Mouse (Mus musculus) heart, embryonic 11.5 days (tissue): ENCODE measurements around the gene Spc24. TPM values are rescaled to one million over a fixed set of nuclear protein-coding genes. Genes with fewer than 3 reads are reported as not detected.
"Not testable (repeated sequence)": the region's sequence is repeated elsewhere in the genome, so short reads cannot be mapped to it uniquely, and the experiment has no call there.

Source experiments
- ATAC-seq: fragments of 200-750 bp; cut with Nextera tagmentation; replicated peaks from 2 replicates; pipeline ENCODE4 v1.8.0; 2017; ENCODE audit warnings: moderate library complexity; ENCODE audit not compliant: insufficient number of reproducible peaks, low FRiP score, low TSS enrichment
- H3K27ac ChIP-seq: fragments of 300-500 bp; sonication (generic); 2 replicates; pipeline ENCODE4 v1.5.1; 2014; ENCODE audit warnings: mild to moderate bottlenecking, low read depth, low read length
- H3K27me3 ChIP-seq: fragments of 300-500 bp; sonication (generic); 2 replicates; pipeline ENCODE4 v1.6.1; 2014; ENCODE audit warnings: mild to moderate bottlenecking, low read length, mixed read lengths; ENCODE audit not compliant: control insufficient read depth, insufficient read depth
- H3K36me3 ChIP-seq: fragments of 300-500 bp; sonication (generic); 2 replicates; pipeline ENCODE4 v1.6.1; 2014; ENCODE audit warnings: mild to moderate bottlenecking, low read length, moderate library complexity, mixed read lengths; ENCODE audit not compliant: control insufficient read depth, insufficient read depth
- H3K4me1 ChIP-seq: fragments of 300-500 bp; sonication (generic); 2 replicates; pipeline ENCODE4 v1.6.1; 2014; ENCODE audit warnings: low read length; ENCODE audit not compliant: control insufficient read depth, insufficient read depth
- H3K4me2 ChIP-seq: fragments of 300-500 bp; sonication (generic); 2 replicates; pipeline ENCODE4 v1.6.1; 2014; ENCODE audit warnings: mild to moderate bottlenecking, moderate library complexity
- H3K4me3 ChIP-seq: fragments of 300-500 bp; sonication (generic); 2 replicates; pipeline ENCODE4 v1.5.1; 2014; ENCODE audit warnings: low read depth, low read length
- H3K9ac ChIP-seq: fragments of 300-500 bp; sonication (generic); 2 replicates; pipeline ENCODE4 v1.6.1; 2014; ENCODE audit warnings: mild to moderate bottlenecking, low read depth, low read length, moderate library complexity
- H3K9me3 ChIP-seq: fragments of 300-500 bp; sonication (generic); replicated peaks from 2 replicates; pipeline ENCODE4 v1.6.1; 2016; ENCODE audit warnings: low read length; ENCODE audit not compliant: control insufficient read depth
- WGBS: fragments of 180-500 bp; shearing (Covaris S2); extraction: QIAGEN DNeasy Blood & Tissue Kit; methylation state at CpG from one replicate; pipeline ENCODE4 v1.1.7; 2014; ENCODE audit not compliant: insufficient replicate concordance; 5-methylcytosine and 5-hydroxymethylcytosine counted together
- polyA plus RNA-seq: library from polyadenylated mRNA; unstranded; fragments of >200 nt; fragmentation: Nextera tagmentation; extraction: Ambion mirVana; gene quantifications from 2 replicates; pipeline ENCODE4 v1.2.1, GENCODE M21; 2014

Gene Spc24
- polyA plus RNA-seq, 1 experiment from 2014 or later = 103 TPM

DNA sequence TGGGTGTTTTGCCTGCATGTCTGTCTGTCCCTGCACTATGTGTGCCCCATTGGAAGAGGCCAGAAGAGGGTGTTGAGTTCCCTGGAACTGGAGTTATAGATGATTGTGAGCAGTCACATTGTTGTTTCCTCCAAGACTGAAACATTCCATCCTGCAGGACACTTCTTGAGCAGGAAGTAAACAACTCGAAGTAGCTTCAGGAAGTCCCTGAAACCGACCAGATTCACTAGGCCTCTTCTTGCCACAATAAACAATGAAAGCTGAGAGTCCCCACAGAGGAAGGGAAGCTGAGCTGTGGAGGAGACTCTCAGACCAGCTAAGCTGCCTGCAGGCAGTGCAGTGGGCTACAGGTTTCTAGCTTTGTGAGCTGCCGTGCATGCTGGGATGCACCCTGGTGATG is 17.6 kb upstream of the Spc24 start:
- ATAC-seq = no peak
- Histone ChIP-seq H3K4me2 (no peak overlapping the region), H3K4me1 (peaks cover 5% of the 10 kb centered on the region; the same call in 1 of the 2 replicates), H3K9me3 (0 out of 2 replicates have a peak, but pooled peaks cover 3% of the 10 kb centered on the region), H3K36me3 (peaks cover 66% of the 10 kb centered on the region), H3K27ac (no peak overlapping the region), H3K27me3 (no peaks in the 10 kb centered on the region), H3K9ac (no peak overlapping the region), H3K4me3 (no peak overlapping the region)
- 87% methylated on average over 3 of the region's 3 CpGs for WGBS

DNA sequence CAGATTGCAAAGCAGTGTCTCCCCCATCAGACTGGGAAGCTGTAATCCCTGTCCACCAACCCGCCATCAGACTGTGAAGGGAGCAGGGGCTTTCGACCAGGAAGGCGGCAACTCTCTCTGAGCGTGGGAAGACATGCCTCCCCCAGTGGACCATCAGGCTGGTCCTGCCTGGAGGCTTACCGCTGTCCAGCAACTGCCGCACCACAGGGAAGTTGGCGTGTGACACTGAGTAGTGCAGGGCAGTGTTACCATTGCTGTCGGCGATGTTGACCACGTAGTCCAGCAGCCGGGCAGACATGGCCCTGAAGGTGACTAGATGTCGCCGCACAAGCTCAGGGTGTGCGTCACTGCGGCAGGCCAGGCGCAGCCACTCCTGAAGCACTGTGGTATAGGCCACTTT is 14.2 kb upstream of the Spc24 start:
- no peak overlapping the region for H3K27ac ChIP-seq
- H3K36me3 ChIP-seq = peaks cover 56% of the 10 kb centered on the region
- H3K9me3 ChIP-seq = 0 out of 2 replicates have a peak, but pooled peaks cover 3% of the 10 kb centered on the region
- H3K4me1 ChIP-seq = peaks cover 7% of the 10 kb centered on the region
- no peak overlapping the region for H3K4me3 ChIP-seq
- no peaks in the 10 kb centered on the region for H3K27me3 ChIP-seq
- H3K4me2 ChIP-seq = no peak overlapping the region
- no peak for ATAC-seq
- no peak overlapping the region for H3K9ac ChIP-seq
- WGBS = 88% methylated on average over 16 of the region's 16 CpGs

DNA sequence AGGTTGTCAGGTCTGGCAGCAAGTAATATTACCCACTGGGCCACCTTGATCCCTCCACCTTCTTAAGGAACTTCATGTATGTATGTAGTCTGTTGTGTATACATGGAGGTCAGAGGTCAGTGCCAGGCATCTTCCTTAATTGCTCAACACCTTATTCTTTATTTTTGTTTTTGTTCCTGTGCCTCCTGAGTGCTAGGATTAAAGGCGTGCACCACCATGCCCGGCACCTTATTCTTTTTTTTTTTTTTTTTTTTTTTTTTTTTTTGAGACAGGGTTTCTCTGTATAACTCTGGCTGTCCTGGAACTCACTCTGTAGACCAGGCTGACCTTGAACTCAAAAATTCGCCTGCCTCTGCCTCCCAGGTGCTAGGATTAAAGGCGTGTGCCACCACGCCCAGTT is 13.3 kb upstream of the Spc24 start:
- not testable (repeated sequence) for H3K27me3 ChIP-seq, ATAC-seq, H3K9ac ChIP-seq, H3K4me3 ChIP-seq, H3K9me3 ChIP-seq, H3K27ac ChIP-seq, H3K4me2 ChIP-seq
- H3K36me3 ChIP-seq = peaks cover 55% of the 10 kb centered on the region
- H3K4me1 ChIP-seq = peaks cover 16% of the 10 kb centered on the region
- 74% methylated on average over 5 of the region's 5 CpGs for WGBS

DNA sequence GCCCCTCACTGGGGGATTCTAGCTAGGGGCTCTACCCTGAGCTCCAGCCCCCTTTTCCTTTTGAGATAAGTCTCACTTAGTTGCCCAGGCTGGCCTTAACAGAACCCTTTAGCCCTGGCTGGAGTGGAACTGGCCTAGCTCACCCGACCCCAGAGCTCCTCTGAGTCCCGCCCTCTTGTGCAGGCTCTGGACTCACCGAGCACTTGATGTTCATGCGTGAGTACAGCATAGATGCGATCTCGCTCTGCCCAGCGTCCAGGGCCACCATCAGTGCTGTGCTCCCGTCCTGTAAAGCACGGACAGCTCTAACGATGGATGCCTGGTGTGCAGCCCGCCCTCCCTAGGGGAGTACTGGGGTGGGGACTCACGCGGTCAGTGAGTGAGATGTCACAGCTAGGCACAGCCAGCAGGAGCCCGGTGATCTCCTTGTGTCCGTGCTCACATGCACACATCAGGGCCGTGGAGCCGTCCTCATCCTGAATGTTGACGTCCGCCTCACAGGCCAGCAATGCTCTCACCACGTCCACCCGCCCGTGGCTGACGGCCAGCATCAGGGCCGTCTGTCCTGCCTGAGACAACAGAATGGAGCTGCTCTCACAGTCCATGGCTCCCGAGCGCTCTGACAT is 9.6 kb upstream of the Spc24 start:
- 54% methylated on average over 26 of the region's 26 CpGs for WGBS
- no peaks in the 10 kb centered on the region for H3K27me3 ChIP-seq
- 0 out of 2 replicates have a peak overlapping the region, but pooled peaks have one; percentile 43 for H3K9ac ChIP-seq
- no peaks in the 10 kb centered on the region for H3K9me3 ChIP-seq
- peaks cover 19% of the 10 kb centered on the region for H3K4me1 ChIP-seq
- no peak overlapping the region for H3K4me2 ChIP-seq
- peak overlapping the region; percentile 72 for H3K27ac ChIP-seq
- peaks cover 37% of the 10 kb centered on the region for H3K36me3 ChIP-seq
- no peak overlapping the region for H3K4me3 ChIP-seq
- ATAC-seq = no peak

DNA sequence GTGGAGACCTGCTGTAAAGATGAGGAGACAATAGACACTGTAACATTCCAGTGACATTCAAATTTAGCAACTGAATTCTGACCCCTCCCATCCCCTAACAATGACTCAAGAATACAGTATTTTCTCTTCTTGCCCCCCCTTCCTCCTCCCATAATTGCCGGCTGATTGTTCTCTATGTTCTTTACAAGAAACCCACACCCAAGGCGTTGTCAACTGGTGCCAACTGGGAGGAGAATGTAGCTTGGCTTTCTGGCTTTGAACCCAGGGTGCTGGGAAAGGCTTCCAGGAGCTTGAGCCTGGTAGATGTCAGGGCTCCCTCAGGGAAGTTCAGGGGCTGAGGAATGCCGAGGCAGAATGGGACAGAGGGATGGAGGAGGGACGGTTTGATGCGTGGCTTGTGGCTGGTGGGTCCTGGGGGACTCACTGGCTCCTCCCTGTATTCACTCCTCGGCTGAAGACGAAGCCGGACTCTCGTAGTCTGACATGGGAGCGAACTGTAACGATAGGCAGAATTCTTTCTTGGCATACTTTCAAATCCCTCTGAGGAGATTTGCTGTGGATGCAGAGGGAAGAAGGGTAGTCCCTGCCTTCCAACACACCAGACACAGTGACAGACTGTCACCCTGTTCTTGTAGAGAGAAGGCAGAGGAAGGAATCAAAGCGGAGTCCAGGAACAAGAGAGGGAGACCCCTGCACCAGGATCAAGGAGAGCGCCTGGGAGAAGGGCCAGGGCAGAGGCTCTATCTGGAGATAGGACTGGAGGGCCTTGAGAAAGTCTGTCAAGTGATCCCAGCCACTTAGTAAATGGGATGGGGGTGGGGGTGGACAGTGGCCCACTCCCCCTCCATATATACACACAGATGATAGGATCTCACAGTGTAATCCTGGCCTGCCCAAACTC is 8.7 kb upstream of the Spc24 start:
- Histone ChIP-seq H3K36me3 (peaks cover 28% of the 10 kb centered on the region), H3K9ac (peak overlapping the region; percentile 53), H3K4me1 (peaks cover 23% of the 10 kb centered on the region), H3K4me3 (no peak overlapping the region), H3K27me3 (no peaks in the 10 kb centered on the region), H3K27ac (peak overlapping the region; percentile 72), H3K4me2 (no peak overlapping the region), H3K9me3 (no peaks in the 10 kb centered on the region)
- 35% methylated on average over 13 of the region's 13 CpGs for WGBS
- ATAC-seq = no peak

DNA sequence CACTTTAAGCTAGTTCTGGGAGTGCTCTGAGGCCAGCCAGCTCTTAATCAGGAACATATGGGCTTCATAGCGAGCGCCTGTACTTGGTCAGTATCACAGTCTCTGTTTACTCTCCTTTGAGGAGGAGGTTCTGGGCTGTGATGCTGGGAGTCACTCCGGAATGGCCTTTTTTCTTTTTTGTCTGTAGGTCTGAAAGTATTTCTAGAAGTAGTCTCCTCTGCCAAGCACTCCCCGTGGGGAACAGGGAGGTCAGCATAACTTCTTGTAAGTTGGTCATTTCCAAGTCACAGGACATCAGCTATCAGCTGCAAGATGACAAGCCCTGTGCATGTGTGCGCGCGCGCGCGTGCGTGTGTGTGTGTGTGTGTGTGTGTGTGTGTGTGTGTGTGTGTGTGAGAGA is 7.8 kb upstream of the Spc24 start:
- H3K4me1 ChIP-seq = peaks cover 27% of the 10 kb centered on the region
- H3K4me3 ChIP-seq = no peak overlapping the region
- no peaks in the 10 kb centered on the region for H3K9me3 ChIP-seq
- peak overlapping the region; percentile 72; the same call in 1 of the 2 replicates for H3K27ac ChIP-seq
- peaks cover 23% of the 10 kb centered on the region for H3K36me3 ChIP-seq
- 55% methylated on average over 11 of the region's 11 CpGs for WGBS
- H3K27me3 ChIP-seq = no peaks in the 10 kb centered on the region
- no peak for ATAC-seq
- no peak overlapping the region for H3K9ac ChIP-seq
- H3K4me2 ChIP-seq = no peak overlapping the region

DNA sequence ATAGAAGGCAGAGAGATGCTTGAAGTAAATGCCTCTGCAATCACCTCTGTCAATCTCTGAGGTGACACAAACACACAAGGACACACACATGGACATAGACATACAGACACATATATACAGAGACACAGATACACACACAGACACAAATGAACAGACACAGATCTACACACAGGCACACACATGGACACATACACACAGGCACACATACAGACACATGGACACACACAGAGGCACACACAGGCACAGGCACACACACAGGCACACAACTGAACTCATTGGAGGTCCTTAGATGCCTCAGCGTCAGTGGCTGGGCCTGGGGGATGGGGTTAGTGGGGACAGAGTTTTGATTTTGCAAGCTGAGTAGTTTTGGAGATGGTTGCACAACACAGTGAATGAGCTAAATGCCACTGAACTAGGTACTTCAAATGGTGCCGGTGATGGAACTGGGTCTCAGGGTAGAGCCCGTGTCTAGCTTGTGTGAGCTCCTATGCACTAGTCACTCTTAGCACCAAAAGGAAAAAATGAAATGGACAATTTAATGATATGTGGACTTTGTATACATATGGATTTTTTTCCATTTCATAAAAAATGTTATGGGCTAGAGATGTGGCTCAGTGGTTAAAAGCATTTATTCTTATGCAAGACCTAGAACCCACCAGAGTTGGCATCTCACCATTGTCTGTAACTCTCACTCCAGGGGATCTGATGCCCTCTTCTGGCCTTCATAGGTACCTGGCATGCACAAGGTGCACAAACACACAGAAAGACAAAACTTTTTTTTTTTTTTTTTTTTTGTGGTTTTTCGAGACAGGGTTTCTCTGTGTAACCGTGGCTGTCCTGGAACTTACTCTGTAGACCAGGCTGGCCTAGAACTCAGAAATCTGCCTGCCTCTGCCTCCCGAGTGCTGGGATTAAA is 4.2 kb upstream of the Spc24 start:
- WGBS = 90% methylated on average over 6 of the region's 6 CpGs
- Histone ChIP-seq H3K36me3 (peaks cover 9% of the 10 kb centered on the region), H3K27me3 (no peaks in the 10 kb centered on the region), H3K4me1 (peaks cover 31% of the 10 kb centered on the region), H3K4me3 (no peak overlapping the region), H3K4me2 (no peak overlapping the region), H3K9ac (no peak overlapping the region), H3K9me3 (no peaks in the 10 kb centered on the region), H3K27ac (no peak overlapping the region; the same call in 1 of the 2 replicates)
- no peak for ATAC-seq

DNA sequence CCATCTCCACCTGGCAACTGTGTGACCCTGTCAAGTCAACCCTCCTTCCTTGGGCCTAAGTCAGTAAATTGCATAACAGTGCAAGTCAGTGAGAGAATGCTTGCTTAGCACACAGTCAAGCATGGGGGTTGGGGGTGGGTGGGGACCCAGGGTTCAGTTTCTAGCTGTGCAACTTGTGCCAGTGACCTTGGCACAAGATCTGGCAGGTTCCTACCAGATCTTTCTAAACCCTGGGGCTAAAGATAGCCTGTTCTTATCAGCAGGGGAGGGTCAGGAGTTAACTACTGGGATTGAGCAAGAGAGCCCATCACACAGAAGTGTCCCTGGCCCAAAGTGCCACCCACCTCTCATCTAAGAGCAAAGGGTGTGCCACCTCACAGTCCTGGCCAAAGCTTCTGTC is 2.0 kb upstream of the Spc24 start:
- H3K9ac ChIP-seq = no peak overlapping the region
- no peaks in the 10 kb centered on the region for H3K27me3 ChIP-seq
- no peak overlapping the region for H3K4me3 ChIP-seq
- H3K9me3 ChIP-seq = no peaks in the 10 kb centered on the region
- peak overlapping the region; percentile 37 for H3K27ac ChIP-seq
- ATAC-seq = no peak
- peaks cover 3% of the 10 kb centered on the region; the same call in 1 of the 2 replicates for H3K36me3 ChIP-seq
- peaks cover 28% of the 10 kb centered on the region for H3K4me1 ChIP-seq
- H3K4me2 ChIP-seq = peak overlapping the region; percentile 16; the same call in 1 of the 2 replicates
